Mouse (Mus musculus): ENCODE measurements around the gene Mmel1. TPM values are rescaled to one million over a fixed set of nuclear protein-coding genes. Genes with fewer than 3 reads are reported as not detected.

Gene Mmel1
- polyA plus RNA-seq, 1 experiment, result 1.4 TPM

DNA sequence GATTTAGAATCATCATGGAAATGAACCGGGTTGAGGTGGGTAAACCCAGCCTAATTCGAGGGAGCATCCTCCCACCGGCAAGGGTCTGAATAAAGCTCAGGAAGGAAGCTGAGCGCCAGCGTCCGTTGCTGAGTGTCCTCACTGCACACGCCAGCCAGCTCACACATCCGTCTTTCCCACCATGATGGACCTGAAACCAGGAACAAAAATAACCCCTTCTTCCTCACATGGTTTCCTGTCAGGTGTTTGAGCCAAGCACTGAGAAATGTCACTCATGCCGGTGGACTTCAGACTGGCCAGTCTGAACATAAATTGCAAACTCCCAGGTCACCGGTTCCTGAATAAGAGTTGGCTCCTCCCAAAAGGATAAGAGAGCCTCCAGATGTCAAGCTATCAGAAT lies 45.9 kb downstream of the Mmel1 start:
- no peaks in the 10 kb centered on the region for H3K36me3 ChIP-seq (ENCODE audit: control insufficient read depth, insufficient read depth, low read length, poor library complexity, severe bottlenecking)
- no peaks in the 10 kb centered on the region for H3K4me1 ChIP-seq (ENCODE audit: control insufficient read depth, insufficient read depth, low read length)
- no peaks in the 10 kb centered on the region for H3K9me3 ChIP-seq (replicated peaks; ENCODE audit: control insufficient read depth, insufficient read depth, low read length, poor library complexity, severe bottlenecking)
- H3K9ac ChIP-seq (ENCODE audit: low read depth, poor library complexity, severe bottlenecking), result no peak overlapping the region
- H3K4me3 ChIP-seq (ENCODE audit: low read depth, low read length), result no peak overlapping the region
- TF ChIP-seq CTCF (IDR thresholded peaks at IDR 0.05; ENCODE audit: low read depth, low read length) (no peak), POLR2A (IDR thresholded peaks at IDR 0.05; ENCODE audit: insufficient read depth, low read length) (no peak), EP300 (IDR thresholded peaks at IDR 0.05; ENCODE audit: insufficient read depth, low read depth, low read length) (no peak)
- H3K27ac ChIP-seq (ENCODE audit: insufficient read depth, low read length), result no peak overlapping the region
- H3K27me3 ChIP-seq (ENCODE audit: control insufficient read depth, insufficient read depth, low read length, poor library complexity, severe bottlenecking), result no peaks in the 10 kb centered on the region

DNA sequence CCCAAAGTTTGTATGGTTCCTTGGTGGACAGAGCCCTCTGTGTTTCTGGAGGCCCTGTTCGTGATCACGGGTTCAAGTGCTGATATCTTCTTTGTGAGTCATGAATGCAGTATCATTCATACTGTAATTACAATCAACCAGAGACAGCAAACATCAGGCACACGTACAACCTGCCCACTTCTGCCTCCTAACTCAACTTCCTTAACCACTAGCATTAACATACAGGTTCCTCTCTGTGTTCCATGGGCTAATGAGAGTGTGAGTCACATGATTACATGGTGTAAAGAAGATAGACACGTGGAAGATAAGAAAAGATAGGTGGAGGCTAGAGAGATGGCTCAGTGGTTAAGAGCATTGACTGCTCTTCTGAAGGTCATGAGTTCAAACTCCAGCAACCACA lies 47.3 kb downstream of the Mmel1 start:
- Histone ChIP-seq H3K27ac (ENCODE audit: insufficient read depth, low read length) (no peak overlapping the region), H3K36me3 (ENCODE audit: control insufficient read depth, insufficient read depth, low read length, poor library complexity, severe bottlenecking) (no peaks in the 10 kb centered on the region), H3K9ac (ENCODE audit: low read depth, poor library complexity, severe bottlenecking) (no peak overlapping the region), H3K27me3 (ENCODE audit: control insufficient read depth, insufficient read depth, low read length, poor library complexity, severe bottlenecking) (no peaks in the 10 kb centered on the region), H3K4me1 (ENCODE audit: control insufficient read depth, insufficient read depth, low read length) (no peaks in the 10 kb centered on the region), H3K9me3 (replicated peaks; ENCODE audit: control insufficient read depth, insufficient read depth, low read length, poor library complexity, severe bottlenecking) (no peaks in the 10 kb centered on the region), H3K4me3 (ENCODE audit: low read depth, low read length) (no peak overlapping the region)
- TF ChIP-seq EP300 (IDR thresholded peaks at IDR 0.05; ENCODE audit: insufficient read depth, low read depth, low read length) (no peak), POLR2A (IDR thresholded peaks at IDR 0.05; ENCODE audit: insufficient read depth, low read length) (no peak)

DNA sequence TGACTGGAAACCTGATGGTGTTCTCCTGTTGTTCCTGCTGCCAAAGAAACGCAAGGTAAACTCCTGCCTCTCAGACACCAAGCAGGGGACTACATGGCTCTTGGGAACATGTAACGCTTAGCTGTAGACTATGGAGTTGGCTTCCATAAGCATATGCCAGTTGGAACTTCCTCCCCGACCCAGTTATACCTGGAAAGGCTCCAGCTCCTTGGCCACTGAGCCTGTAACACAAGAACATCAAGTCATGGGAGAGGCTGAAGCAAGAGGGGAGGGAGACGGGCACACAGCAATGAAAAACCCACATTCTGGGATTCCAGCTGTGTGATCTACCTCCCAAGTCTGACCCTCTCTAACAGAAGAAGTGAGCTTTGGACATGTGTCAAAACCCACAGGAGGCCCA lies 52.9 kb downstream of the Mmel1 start:
- H3K27ac ChIP-seq (ENCODE audit: insufficient read depth, low read length), result no peak overlapping the region
- no peaks in the 10 kb centered on the region for H3K36me3 ChIP-seq (ENCODE audit: control insufficient read depth, insufficient read depth, low read length, poor library complexity, severe bottlenecking)
- H3K4me1 ChIP-seq (ENCODE audit: control insufficient read depth, insufficient read depth, low read length), result no peaks in the 10 kb centered on the region
- no peak for TF ChIP-seq CTCF (IDR thresholded peaks at IDR 0.05; ENCODE audit: low read depth, low read length)
- no peak for TF ChIP-seq EP300 (IDR thresholded peaks at IDR 0.05; ENCODE audit: insufficient read depth, low read depth, low read length)
- H3K27me3 ChIP-seq (ENCODE audit: control insufficient read depth, insufficient read depth, low read length, poor library complexity, severe bottlenecking), result no peaks in the 10 kb centered on the region
- no peak overlapping the region for H3K9ac ChIP-seq (ENCODE audit: low read depth, poor library complexity, severe bottlenecking)
- H3K9me3 ChIP-seq (replicated peaks; ENCODE audit: control insufficient read depth, insufficient read depth, low read length, poor library complexity, severe bottlenecking), result no peaks in the 10 kb centered on the region
- H3K4me3 ChIP-seq (ENCODE audit: low read depth, low read length), result no peak overlapping the region

DNA sequence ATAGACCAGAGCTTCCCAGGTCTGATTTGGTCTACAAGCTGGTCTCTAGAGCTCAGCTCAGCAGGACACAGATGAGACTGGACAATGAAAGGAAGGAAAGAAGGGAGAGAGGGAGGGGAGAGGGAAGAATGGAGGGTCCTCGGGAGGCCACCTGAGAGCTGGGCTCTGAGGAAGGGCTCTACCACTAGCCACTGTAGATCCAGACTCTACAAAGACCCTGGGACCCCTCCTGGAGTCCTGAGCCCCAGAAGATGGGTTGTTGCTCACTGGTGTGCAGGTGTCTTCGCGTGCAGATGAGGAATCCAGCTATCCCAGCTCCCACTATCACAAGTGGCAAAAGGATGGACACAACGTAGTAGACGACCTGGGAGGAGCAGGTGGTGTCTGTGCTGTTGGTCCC lies 53.5 kb downstream of the Mmel1 start:
- no peaks in the 10 kb centered on the region for H3K27me3 ChIP-seq (ENCODE audit: control insufficient read depth, insufficient read depth, low read length, poor library complexity, severe bottlenecking)
- H3K27ac ChIP-seq (ENCODE audit: insufficient read depth, low read length), result no peak overlapping the region
- no peaks in the 10 kb centered on the region for H3K36me3 ChIP-seq (ENCODE audit: control insufficient read depth, insufficient read depth, low read length, poor library complexity, severe bottlenecking)
- no peak overlapping the region for H3K9ac ChIP-seq (ENCODE audit: low read depth, poor library complexity, severe bottlenecking)
- H3K9me3 ChIP-seq (replicated peaks; ENCODE audit: control insufficient read depth, insufficient read depth, low read length, poor library complexity, severe bottlenecking), result no peaks in the 10 kb centered on the region
- TF ChIP-seq EP300 (IDR thresholded peaks at IDR 0.05; ENCODE audit: insufficient read depth, low read depth, low read length) (no peak), CTCF (IDR thresholded peaks at IDR 0.05; ENCODE audit: low read depth, low read length) (no peak), POLR2A (IDR thresholded peaks at IDR 0.05; ENCODE audit: insufficient read depth, low read length) (no peak)
- no peaks in the 10 kb centered on the region for H3K4me1 ChIP-seq (ENCODE audit: control insufficient read depth, insufficient read depth, low read length)
- no peak overlapping the region for H3K4me3 ChIP-seq (ENCODE audit: low read depth, low read length)

DNA sequence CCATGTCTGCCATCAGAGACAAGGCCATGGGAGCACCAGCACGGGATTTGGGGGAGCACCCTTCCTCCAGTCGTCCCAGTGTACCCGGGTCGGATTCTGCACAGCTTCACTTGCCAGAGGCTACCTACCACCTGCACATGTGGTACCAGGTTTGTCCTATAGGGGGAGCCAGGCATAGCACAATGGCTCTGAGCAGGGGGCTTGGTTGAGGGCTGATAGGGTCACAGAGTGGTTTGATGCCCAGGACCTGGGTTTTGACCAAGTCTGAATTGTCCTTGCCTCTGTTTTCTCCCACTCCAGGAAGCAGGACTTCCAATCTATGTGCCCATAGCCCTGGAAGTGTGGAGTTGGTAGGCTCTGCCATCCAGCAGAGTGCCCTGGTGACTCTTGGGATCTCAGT lies 56.0 kb downstream of the Mmel1 start:
- TF ChIP-seq EP300 (IDR thresholded peaks at IDR 0.05; ENCODE audit: insufficient read depth, low read depth, low read length) (no peak), CTCF (IDR thresholded peaks at IDR 0.05; ENCODE audit: low read depth, low read length) (peak; percentile 66)
- no peaks in the 10 kb centered on the region for H3K27me3 ChIP-seq (ENCODE audit: control insufficient read depth, insufficient read depth, low read length, poor library complexity, severe bottlenecking)
- H3K4me3 ChIP-seq (ENCODE audit: low read depth, low read length), result no peak overlapping the region
- no peaks in the 10 kb centered on the region for H3K36me3 ChIP-seq (ENCODE audit: control insufficient read depth, insufficient read depth, low read length, poor library complexity, severe bottlenecking)
- no peak overlapping the region for H3K27ac ChIP-seq (ENCODE audit: insufficient read depth, low read length)
- H3K4me1 ChIP-seq (ENCODE audit: control insufficient read depth, insufficient read depth, low read length), result no peaks in the 10 kb centered on the region
- H3K9me3 ChIP-seq (replicated peaks; ENCODE audit: control insufficient read depth, insufficient read depth, low read length, poor library complexity, severe bottlenecking), result no peaks in the 10 kb centered on the region
- H3K9ac ChIP-seq (ENCODE audit: low read depth, poor library complexity, severe bottlenecking), result no peak overlapping the region

DNA sequence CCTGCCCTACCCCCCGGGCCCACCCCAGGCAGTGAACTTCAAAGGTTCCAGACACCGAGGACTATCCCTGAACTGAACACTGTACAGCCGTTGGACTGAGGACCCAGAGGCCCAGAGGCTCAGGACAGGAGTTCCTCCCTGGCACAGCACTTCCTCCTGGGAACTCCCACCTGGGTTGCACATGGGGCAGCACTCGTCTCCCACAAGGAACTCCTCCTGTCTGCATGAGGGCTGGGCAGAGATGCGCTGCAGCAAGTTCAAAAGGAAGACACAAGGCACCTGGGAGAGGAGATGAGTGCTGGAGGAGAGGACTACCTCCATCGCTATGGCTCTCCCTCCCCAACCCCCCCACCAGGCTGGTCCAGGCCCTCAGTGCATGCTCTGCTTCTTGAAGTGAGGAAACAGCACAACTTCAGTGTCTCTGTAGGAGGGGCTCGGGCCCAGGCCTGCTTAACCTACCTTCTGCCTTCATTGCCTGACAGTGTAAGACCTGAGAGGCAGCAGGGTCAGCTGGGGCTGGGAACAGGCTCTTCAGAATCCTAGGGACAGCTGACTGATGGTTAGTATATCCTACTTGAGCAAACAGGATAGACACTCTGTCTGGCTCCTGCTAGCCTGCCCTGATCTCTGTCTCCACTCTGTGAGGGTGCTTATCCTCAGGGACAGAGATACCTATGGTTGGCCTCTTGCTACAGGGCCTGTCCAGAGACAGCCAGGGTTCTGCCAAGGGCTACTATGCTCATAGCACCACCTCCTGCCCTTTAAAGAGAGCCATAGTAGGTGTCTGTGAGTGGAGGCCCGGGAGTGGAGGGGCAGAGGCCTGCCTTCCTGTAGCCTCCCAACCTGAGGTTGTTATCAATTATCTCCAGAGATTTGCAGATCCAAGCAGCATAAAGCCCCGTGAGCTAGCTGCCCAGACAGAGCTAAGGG lies 57.8 kb downstream of the Mmel1 start:
- Histone ChIP-seq H3K36me3 (ENCODE audit: control insufficient read depth, insufficient read depth, low read length, poor library complexity, severe bottlenecking) (no peaks in the 10 kb centered on the region), H3K4me3 (ENCODE audit: low read depth, low read length) (no peak overlapping the region), H3K27ac (ENCODE audit: insufficient read depth, low read length) (no peak overlapping the region), H3K9me3 (replicated peaks; ENCODE audit: control insufficient read depth, insufficient read depth, low read length, poor library complexity, severe bottlenecking) (no peaks in the 10 kb centered on the region), H3K4me1 (ENCODE audit: control insufficient read depth, insufficient read depth, low read length) (no peaks in the 10 kb centered on the region), H3K9ac (ENCODE audit: low read depth, poor library complexity, severe bottlenecking) (no peak overlapping the region), H3K27me3 (ENCODE audit: control insufficient read depth, insufficient read depth, low read length, poor library complexity, severe bottlenecking) (no peaks in the 10 kb centered on the region)
- TF ChIP-seq CTCF (IDR thresholded peaks at IDR 0.05; ENCODE audit: low read depth, low read length) (no peak), POLR2A (IDR thresholded peaks at IDR 0.05; ENCODE audit: insufficient read depth, low read length) (no peak), EP300 (IDR thresholded peaks at IDR 0.05; ENCODE audit: insufficient read depth, low read depth, low read length) (no peak)

Data from ES-Bruce4 (cell line).